Mouse (Mus musculus) ovary, adult 10 weeks (tissue): ENCODE measurements around the gene Tmem135. TPM values are rescaled to one million over a fixed set of nuclear protein-coding genes. Genes with fewer than 3 reads are reported as not detected.

Source experiments
- polyA plus RNA-seq: library from polyadenylated mRNA; stranded (reverse); fragments of 350-450 nt; fragmentation: Illumina TruSeq; extraction: RNeasy Lipid Tissue Mini Kit (QIAGEN cat#74804); gene quantifications from one replicate; pipeline ENCODE4 v1.2.3, GENCODE M21; 2014

Tmem135 gene
- 84.5 TPM for polyA plus RNA-seq

DNA sequence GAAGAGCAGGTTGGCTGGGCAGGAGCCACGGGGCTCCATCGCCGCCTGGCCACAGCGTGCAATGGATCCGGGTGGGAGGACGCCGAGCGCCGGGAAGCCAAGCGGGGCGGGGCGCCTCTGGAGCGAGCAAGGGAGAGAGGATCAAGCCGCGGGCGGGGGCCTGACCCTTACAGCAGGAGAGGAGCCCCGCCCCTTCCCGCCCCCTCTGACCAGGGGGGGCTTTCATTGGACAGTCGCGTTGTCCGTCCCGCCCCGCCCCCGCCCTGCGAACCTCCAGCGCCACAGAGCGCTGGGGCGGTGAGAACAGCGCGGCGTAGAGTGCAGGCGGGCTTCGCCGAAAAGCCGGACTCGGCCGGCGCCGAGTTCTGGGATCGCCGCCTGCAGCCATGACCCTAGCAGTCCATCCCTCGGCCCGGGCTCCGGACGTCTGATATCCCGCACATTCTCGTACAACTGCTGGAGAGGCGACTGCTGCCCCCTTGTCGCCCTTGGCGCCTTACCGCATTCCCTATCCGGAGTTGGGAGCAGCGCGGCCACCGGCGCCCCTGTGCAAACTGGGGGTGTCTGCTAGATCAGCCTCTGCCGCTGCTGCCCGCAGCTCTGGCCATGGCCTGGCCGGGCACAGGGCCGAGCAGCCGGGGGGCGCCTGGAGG, at the start of gene Tmem135, which contains the start of gene Fzd4:
Gene Tmem135, minus strand, starts transcription at position 142 of the 653 bp plus-strand sequence.
Gene Fzd4, plus strand, starts transcription at position 275 of the 653 bp plus-strand sequence.

Other genes starting within 250 kb of the Tmem135 start
- gene Fzd4, start 133 bp upstream of the Tmem135 start, polyA plus RNA-seq = 44.7 TPM
- 324 TPM for gene Prss23, start 123.0 kb upstream of the Tmem135 start, polyA plus RNA-seq
- 19.5 TPM for gene Me3, start 228.2 kb upstream of the Tmem135 start, polyA plus RNA-seq